Mouse (Mus musculus) neural tube, embryonic 11.5 days (tissue): ENCODE measurements around the gene Cenpu. TPM values are rescaled to one million over a fixed set of nuclear protein-coding genes. Genes with fewer than 3 reads are reported as not detected.

ENCODE experiments used
- ATAC-seq: fragments of 200-750 bp; cut with Nextera tagmentation; 2 replicates; pipeline ENCODE4 v1.8.0; 2017; ENCODE audit warnings: moderate number of reproducible peaks, mild to moderate bottlenecking, moderate TSS enrichment, moderate library complexity; ENCODE audit not compliant: insufficient read depth, low FRiP score, low TSS enrichment
- DNase-seq: peaks from one replicate; pipeline ENCODE4 v3.0.0-alpha.2; 2015; ENCODE audit warnings: low spot score
- H3K27ac ChIP-seq: fragments of 300-500 bp; sonication (generic); 2 replicates; pipeline ENCODE4 v1.5.1; 2014; ENCODE audit warnings: low read depth, mild to moderate bottlenecking, low read length
- H3K27me3 ChIP-seq: fragments of 300-500 bp; sonication (generic); 2 replicates; pipeline ENCODE4 v1.6.1; 2014; ENCODE audit warnings: mild to moderate bottlenecking, low read length, mixed read lengths; ENCODE audit not compliant: control insufficient read depth, insufficient read depth
- H3K36me3 ChIP-seq: fragments of 300-500 bp; sonication (generic); 2 replicates; pipeline ENCODE4 v1.6.1; 2014; ENCODE audit warnings: mild to moderate bottlenecking, low read length, moderate library complexity, mixed read lengths; ENCODE audit not compliant: control insufficient read depth, insufficient read depth
- H3K4me1 ChIP-seq: fragments of 300-500 bp; sonication (generic); 2 replicates; pipeline ENCODE4 v1.6.1; 2014; ENCODE audit warnings: low read length, mixed read lengths; ENCODE audit not compliant: control insufficient read depth, insufficient read depth
- H3K4me2 ChIP-seq: fragments of 300-500 bp; sonication (generic); 2 replicates; pipeline ENCODE4 v1.6.1; 2014; ENCODE audit warnings: low read depth, mild to moderate bottlenecking, moderate library complexity
- H3K4me3 ChIP-seq: fragments of 300-500 bp; sonication (generic); 2 replicates; pipeline ENCODE4 v1.5.1; 2014; ENCODE audit warnings: low read depth, low read length
- H3K9ac ChIP-seq: fragments of 300-500 bp; sonication (generic); 2 replicates; pipeline ENCODE4 v1.6.1; 2014; ENCODE audit warnings: mild to moderate bottlenecking, low read length
- H3K9me3 ChIP-seq: fragments of 300-500 bp; sonication (generic); 2 replicates; pipeline ENCODE4 v1.6.1; 2016; ENCODE audit warnings: low read length; ENCODE audit not compliant: control insufficient read depth
- WGBS: fragments of 180-500 bp; shearing (Covaris S2); extraction: QIAGEN DNeasy Blood & Tissue Kit; methylation state at CpG from one replicate; pipeline ENCODE4 v1.1.7; 2014; 5-methylcytosine and 5-hydroxymethylcytosine counted together
- polyA plus RNA-seq: library from polyadenylated mRNA; unstranded; fragments of >200 nt; fragmentation: Nextera tagmentation; extraction: Ambion mirVana; gene quantifications from 2 replicates; pipeline ENCODE4 v1.2.1, GENCODE M21; 2014

The Cenpu gene
- polyA plus RNA-seq, 1 experiment from 2014 or later, result 30.0 TPM

- Histone ChIP-seq H3K27ac (no peak overlapping the region), H3K9ac (no peak overlapping the region), H3K27me3 (no peaks in the 10 kb centered on the region), H3K4me1 (no peaks in the 10 kb centered on the region), H3K4me3 (no peak overlapping the region), H3K9me3 (no peaks in the 10 kb centered on the region), H3K36me3 (no peaks in the 10 kb centered on the region), H3K4me2 (no peak overlapping the region)
- WGBS, result 90% methylated on average over 1 of the region's 1 CpGs
- ATAC-seq, result no peak
- no peak for DNase-seq
Observed at GRCm38 (mm10) chr8:46514027-46514426, 37.8 kb upstream of the Cenpu start.

GRCm38 (mm10) chr8:46520667-46521066 lies 31.2 kb upstream of the Cenpu start:
- 88% methylated on average over 6 of the region's 6 CpGs for WGBS
- no peak for ATAC-seq
- Histone ChIP-seq H3K9me3 (no peaks in the 10 kb centered on the region), H3K27me3 (no peaks in the 10 kb centered on the region), H3K9ac (no peak overlapping the region), H3K4me3 (no peak overlapping the region), H3K4me1 (no peaks in the 10 kb centered on the region), H3K36me3 (no peaks in the 10 kb centered on the region), H3K4me2 (no peak overlapping the region), H3K27ac (no peak overlapping the region)
- DNase-seq, result no peak

- H3K36me3 ChIP-seq, result no peaks in the 10 kb centered on the region
- no peaks in the 10 kb centered on the region for H3K4me1 ChIP-seq
- no peak overlapping the region for H3K4me2 ChIP-seq
- H3K27ac ChIP-seq, result no peak overlapping the region
- H3K9ac ChIP-seq, result no peak overlapping the region
- H3K9me3 ChIP-seq, result no peaks in the 10 kb centered on the region
- H3K27me3 ChIP-seq, result no peaks in the 10 kb centered on the region
- no peak for ATAC-seq
- no peak overlapping the region for H3K4me3 ChIP-seq
- WGBS, result 86% methylated on average over 8 of the region's 8 CpGs
- no peak for DNase-seq
Observed at GRCm38 (mm10) chr8:46526098-46526497, 25.7 kb upstream of the Cenpu start.

GRCm38 (mm10) chr8:46526821-46527220 lies 25.0 kb upstream of the Cenpu start:
- H3K4me3 ChIP-seq, result no peak overlapping the region
- no peaks in the 10 kb centered on the region for H3K9me3 ChIP-seq
- no peak overlapping the region for H3K4me2 ChIP-seq
- H3K4me1 ChIP-seq, result no peaks in the 10 kb centered on the region
- DNase-seq (no peak), ATAC-seq (no peak)
- H3K36me3 ChIP-seq, result no peaks in the 10 kb centered on the region
- no peak overlapping the region for H3K9ac ChIP-seq
- H3K27ac ChIP-seq, result no peak overlapping the region
- H3K27me3 ChIP-seq, result no peaks in the 10 kb centered on the region
- 85% methylated on average over 10 of the region's 10 CpGs for WGBS

GRCm38 (mm10) chr8:46529508-46529907 lies 22.3 kb upstream of the Cenpu start:
- Histone ChIP-seq H3K9me3 (no peaks in the 10 kb centered on the region), H3K4me1 (no peaks in the 10 kb centered on the region), H3K36me3 (no peaks in the 10 kb centered on the region), H3K4me2 (no peak overlapping the region), H3K27ac (no peak overlapping the region), H3K4me3 (no peak overlapping the region), H3K9ac (no peak overlapping the region), H3K27me3 (no peaks in the 10 kb centered on the region)
- no peak for ATAC-seq
- 76% methylated on average over 4 of the region's 4 CpGs for WGBS
- no peak for DNase-seq

GRCm38 (mm10) chr8:46530541-46530940 lies 21.3 kb upstream of the Cenpu start:
- WGBS, result 26% methylated on average over 4 of the region's 4 CpGs
- no peak for ATAC-seq

GRCm38 (mm10) chr8:46533926-46534325 lies 17.9 kb upstream of the Cenpu start:
- no peak overlapping the region for H3K4me3 ChIP-seq
- ATAC-seq, result no peak
- H3K36me3 ChIP-seq, result no peaks in the 10 kb centered on the region
- no peak overlapping the region for H3K9ac ChIP-seq
- H3K9me3 ChIP-seq, result no peaks in the 10 kb centered on the region
- no peak overlapping the region for H3K27ac ChIP-seq
- 90% methylated on average over 7 of the region's 7 CpGs for WGBS
- DNase-seq, result no peak
- H3K27me3 ChIP-seq, result no peaks in the 10 kb centered on the region
- H3K4me1 ChIP-seq, result no peaks in the 10 kb centered on the region
- no peak overlapping the region for H3K4me2 ChIP-seq

More at GRCm38 (mm10) chr8:46530541-46530940, 21.3 kb upstream of the Cenpu start:
- H3K4me1 ChIP-seq, result no peaks in the 10 kb centered on the region
- H3K4me2 ChIP-seq, result no peak overlapping the region
- H3K36me3 ChIP-seq, result no peaks in the 10 kb centered on the region
- no peak overlapping the region for H3K27ac ChIP-seq
- no peaks in the 10 kb centered on the region for H3K27me3 ChIP-seq
- no peak overlapping the region for H3K4me3 ChIP-seq
- no peaks in the 10 kb centered on the region for H3K9me3 ChIP-seq
- H3K9ac ChIP-seq, result no peak overlapping the region
- DNase-seq, result no peak

- H3K9me3 ChIP-seq, result no peaks in the 10 kb centered on the region
- no peak overlapping the region for H3K9ac ChIP-seq
- ATAC-seq (no peak), DNase-seq (no peak)
- H3K4me2 ChIP-seq, result no peak overlapping the region
- no peaks in the 10 kb centered on the region for H3K27me3 ChIP-seq
- no peaks in the 10 kb centered on the region for H3K4me1 ChIP-seq
- H3K36me3 ChIP-seq, result no peaks in the 10 kb centered on the region
- 64% methylated on average over 5 of the region's 5 CpGs for WGBS
- H3K4me3 ChIP-seq, result no peak overlapping the region
- no peak overlapping the region for H3K27ac ChIP-seq
Observed at GRCm38 (mm10) chr8:46539701-46540100, 12.1 kb upstream of the Cenpu start.

GRCm38 (mm10) chr8:46543191-46543590 lies 8.6 kb upstream of the Cenpu start:
- Histone ChIP-seq H3K36me3 (no peaks in the 10 kb centered on the region), H3K27ac (no peak overlapping the region), H3K27me3 (no peaks in the 10 kb centered on the region), H3K4me3 (no peak overlapping the region), H3K4me2 (no peak overlapping the region), H3K9me3 (no peaks in the 10 kb centered on the region), H3K9ac (no peak overlapping the region), H3K4me1 (no peaks in the 10 kb centered on the region)
- WGBS, result 85% methylated on average over 7 of the region's 7 CpGs
- ATAC-seq (no peak), DNase-seq (no peak)
